Mouse (Mus musculus) stomach, postnatal 0 days (tissue): ENCODE results near the gene Tmem88. TPM values are rescaled to one million over a fixed set of nuclear protein-coding genes. Genes with fewer than 3 reads are reported as not detected.
A peak's percentile ranks its signal among the peaks of the same experiment; 100 is the strongest.

Experiments
- ATAC-seq: fragments of 200-750 bp; cut with Nextera tagmentation; 2 replicates; pipeline ENCODE4 v1.8.0; 2017; ENCODE audit not compliant: low FRiP score, low TSS enrichment
- DNase-seq: peaks from one replicate; pipeline ENCODE4 v3.0.0-alpha.2; 2016; ENCODE audit warnings: low spot score
- H3K27ac ChIP-seq: fragments of 300-500 bp; sonication (generic); replicated peaks from 2 replicates; pipeline ENCODE4 v1.5.1; 2014; ENCODE audit warnings: mild to moderate bottlenecking, control low read depth
- H3K27me3 ChIP-seq: fragments of 300-500 bp; sonication (generic); 2 replicates; pipeline ENCODE4 v1.6.1; 2014; ENCODE audit warnings: low read length; ENCODE audit not compliant: control insufficient read depth, insufficient read depth
- H3K36me3 ChIP-seq: fragments of 300-500 bp; sonication (generic); 2 replicates; pipeline ENCODE4 v1.6.1; 2014; ENCODE audit warnings: low read length, mixed read lengths; ENCODE audit not compliant: control insufficient read depth, insufficient read depth
- H3K4me1 ChIP-seq: fragments of 300-500 bp; sonication (generic); replicated peaks from 2 replicates; pipeline ENCODE4 v1.6.1; 2014; ENCODE audit warnings: antibody characterized with exemption; ENCODE audit not compliant: control insufficient read depth, insufficient read depth
- H3K4me2 ChIP-seq: fragments of 300-500 bp; sonication (generic); replicated peaks from 2 replicates; pipeline ENCODE4 v1.6.1; 2014; ENCODE audit warnings: low read depth, mild to moderate bottlenecking, control low read depth, moderate library complexity
- H3K4me3 ChIP-seq: fragments of 300-500 bp; sonication (generic); 2 replicates; pipeline ENCODE4 v1.5.1; 2014; ENCODE audit warnings: low read depth, low read length, control low read depth
- H3K9ac ChIP-seq: fragments of 300-500 bp; sonication (generic); 2 replicates; pipeline ENCODE4 v1.6.1; 2014; ENCODE audit warnings: mild to moderate bottlenecking, low read length, control low read depth, mixed read lengths
- H3K9me3 ChIP-seq: fragments of 300-500 bp; sonication (generic); 2 replicates; pipeline ENCODE4 v1.6.1; 2016; ENCODE audit warnings: low read length; ENCODE audit not compliant: control insufficient read depth
- CTCF ChIP-seq: IDR thresholded peaks from 2 replicates; pipeline ENCODE4 v1.5.1; 2016; ENCODE audit warnings: antibody characterized with exemption, low read depth, mild to moderate bottlenecking, moderate library complexity
- EP300 ChIP-seq: optimal IDR thresholded peaks from 2 replicates; pipeline ENCODE3; 2016; ENCODE audit warnings: antibody characterized with exemption
- WGBS: fragments of 180-500 bp; shearing (Covaris S2); extraction: QIAGEN DNeasy Blood & Tissue Kit; methylation state at CpG from one replicate; pipeline ENCODE4 v1.1.7; 2014; 5-methylcytosine and 5-hydroxymethylcytosine counted together
- polyA plus RNA-seq: library from polyadenylated mRNA; unstranded; fragments of >200 nt; fragmentation: Nextera tagmentation; extraction: Ambion mirVana; gene quantifications from 2 replicates; pipeline ENCODE4 v1.2.1, GENCODE M21; 2015

The Tmem88 gene
- polyA plus RNA-seq, 1 experiment from 2014 or later, result 17.8 TPM

DNA sequence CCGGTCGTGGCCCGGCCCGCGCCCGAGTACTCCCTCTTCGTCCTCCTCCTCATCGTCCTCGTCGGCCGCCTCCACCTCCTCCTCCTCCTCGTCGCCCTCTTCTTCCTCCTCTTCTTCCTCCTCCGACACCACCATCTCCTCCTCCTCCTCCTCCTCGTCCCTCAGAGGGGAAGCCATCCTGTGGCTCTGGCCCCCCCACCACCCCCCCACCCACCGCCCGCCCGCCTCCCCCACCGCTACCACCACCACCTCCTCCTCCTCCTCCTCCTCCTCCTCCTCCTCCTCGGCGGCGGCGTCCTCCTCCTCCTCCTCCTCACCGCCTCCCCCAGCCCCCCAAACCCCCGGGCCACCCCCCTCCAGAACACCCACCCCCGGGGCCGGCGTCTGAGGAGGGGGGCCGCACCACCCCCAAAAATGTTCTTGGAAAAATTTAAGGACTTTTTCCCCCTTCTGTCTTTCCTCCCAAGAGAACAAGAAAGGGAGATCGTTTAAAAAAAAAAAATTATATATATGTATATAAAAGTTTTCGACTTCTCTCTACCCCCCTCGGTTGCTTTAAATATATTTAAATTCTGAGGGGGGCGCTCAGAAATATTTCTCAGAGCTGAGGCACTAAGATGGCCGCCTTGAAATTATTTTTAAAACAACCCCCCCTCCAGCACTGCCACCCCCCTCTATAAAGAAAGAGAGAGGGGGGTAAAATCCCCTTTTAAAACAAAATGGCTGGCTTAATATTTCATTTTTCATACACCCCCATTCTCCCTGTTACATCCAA, 28.6 kb downstream of the Tmem88 start, which contains the start of gene Chd3:
Gene Chd3, minus strand, starts transcription at position 192 of the 775 bp plus-strand sequence.
- Histone ChIP-seq H3K4me2 (peak within 1 kb of the TSS; percentile 96), H3K27me3 (no peaks in the 10 kb centered on the region), H3K27ac (peak within 1 kb of the TSS; percentile 100), H3K9ac (peak within 1 kb of the TSS; percentile 99), H3K9me3 (no peaks in the 10 kb centered on the region), H3K36me3 (no peaks in the 10 kb centered on the region), H3K4me3 (peak within 1 kb of the TSS; percentile 98), H3K4me1 (peaks cover 22% of the 10 kb centered on the region)
- ATAC-seq (no peak), DNase-seq (no peak)
- TF ChIP-seq EP300, result no peak
- TF ChIP-seq CTCF, result no peak
- under 1% methylated on average over 19 of the region's 34 CpGs for WGBS

DNA sequence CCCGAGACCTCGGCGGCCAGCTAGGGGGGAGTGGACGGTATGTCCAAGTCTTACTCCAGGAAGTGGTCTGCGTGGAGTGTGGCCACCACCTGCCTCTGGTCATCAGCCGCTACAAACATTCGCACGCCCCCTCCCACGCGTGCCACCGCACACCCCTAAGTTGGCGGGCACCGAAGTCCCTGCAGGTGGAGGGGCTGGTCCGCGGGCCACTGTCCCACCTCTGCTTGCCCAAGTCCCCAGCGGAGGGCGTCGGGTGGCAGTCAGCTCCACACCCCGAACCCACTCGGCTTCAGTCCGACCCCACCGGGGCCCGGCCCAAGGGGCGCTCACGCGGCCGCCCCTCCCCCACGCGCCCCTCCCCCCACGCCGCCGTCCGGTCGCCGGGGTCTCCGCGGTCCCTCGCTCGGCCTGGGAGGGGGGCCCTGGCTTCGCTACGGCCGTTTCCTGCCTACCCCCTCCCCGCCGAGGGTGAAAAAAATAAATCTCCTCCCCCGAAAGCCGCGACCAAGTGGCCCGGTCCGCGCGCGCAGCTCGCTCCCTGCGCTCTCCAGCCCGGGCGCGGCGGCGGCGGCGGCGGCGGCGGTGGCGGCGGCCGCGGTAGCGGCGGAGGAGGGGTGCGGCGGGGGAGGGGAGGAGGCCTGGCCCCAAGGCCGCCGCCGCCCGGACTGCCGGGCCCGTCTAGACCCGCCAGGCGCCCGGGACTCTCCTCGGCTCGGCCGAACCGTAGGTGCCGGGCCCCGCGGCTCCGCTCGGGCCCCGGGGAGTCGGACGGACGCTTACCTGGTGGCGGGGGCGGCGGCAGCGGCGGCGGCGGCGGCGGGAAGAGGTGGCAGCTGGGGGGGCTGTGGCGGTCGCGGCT, 29.4 kb downstream of the Tmem88 start:
- H3K9ac ChIP-seq, result peak overlapping the region; percentile 99
- peaks cover 25% of the 10 kb centered on the region for H3K4me1 ChIP-seq
- H3K9me3 ChIP-seq, result no peaks in the 10 kb centered on the region
- TF ChIP-seq EP300 (no peak), CTCF (0 out of 2 replicates have a peak, but pooled peaks have one; percentile 1)
- no peak; the same call in 1 of the 2 replicates for ATAC-seq
- H3K27ac ChIP-seq, result peak overlapping the region; percentile 100
- 1% methylated on average over 37 of the region's 106 CpGs for WGBS
- no peaks in the 10 kb centered on the region for H3K27me3 ChIP-seq
- peak overlapping the region; percentile 96 for H3K4me2 ChIP-seq
- H3K36me3 ChIP-seq, result 0 out of 2 replicates have a peak, but pooled peaks cover under 1% of the 10 kb centered on the region
- H3K4me3 ChIP-seq, result peak overlapping the region; percentile 98
- DNase-seq, result peak; percentile 76

GRCm38 (mm10) chr11:69367616-69368355, 30.2 kb downstream of the Tmem88 start:
- DNase-seq (peak; percentile 45), ATAC-seq (no peak)
- no peaks in the 10 kb centered on the region for H3K27me3 ChIP-seq
- peak overlapping the region; percentile 96 for H3K4me2 ChIP-seq
- WGBS, result under 1% methylated on average over 22 of the region's 22 CpGs
- H3K27ac ChIP-seq, result peak overlapping the region; percentile 100
- no peaks in the 10 kb centered on the region for H3K9me3 ChIP-seq
- 0 out of 2 replicates have a peak, but pooled peaks cover 2% of the 10 kb centered on the region for H3K36me3 ChIP-seq
- peak overlapping the region; percentile 98 for H3K4me3 ChIP-seq
- peaks cover 25% of the 10 kb centered on the region for H3K4me1 ChIP-seq
- H3K9ac ChIP-seq, result peak overlapping the region; percentile 99
- TF ChIP-seq EP300 (no peak), CTCF (no peak)

DNA sequence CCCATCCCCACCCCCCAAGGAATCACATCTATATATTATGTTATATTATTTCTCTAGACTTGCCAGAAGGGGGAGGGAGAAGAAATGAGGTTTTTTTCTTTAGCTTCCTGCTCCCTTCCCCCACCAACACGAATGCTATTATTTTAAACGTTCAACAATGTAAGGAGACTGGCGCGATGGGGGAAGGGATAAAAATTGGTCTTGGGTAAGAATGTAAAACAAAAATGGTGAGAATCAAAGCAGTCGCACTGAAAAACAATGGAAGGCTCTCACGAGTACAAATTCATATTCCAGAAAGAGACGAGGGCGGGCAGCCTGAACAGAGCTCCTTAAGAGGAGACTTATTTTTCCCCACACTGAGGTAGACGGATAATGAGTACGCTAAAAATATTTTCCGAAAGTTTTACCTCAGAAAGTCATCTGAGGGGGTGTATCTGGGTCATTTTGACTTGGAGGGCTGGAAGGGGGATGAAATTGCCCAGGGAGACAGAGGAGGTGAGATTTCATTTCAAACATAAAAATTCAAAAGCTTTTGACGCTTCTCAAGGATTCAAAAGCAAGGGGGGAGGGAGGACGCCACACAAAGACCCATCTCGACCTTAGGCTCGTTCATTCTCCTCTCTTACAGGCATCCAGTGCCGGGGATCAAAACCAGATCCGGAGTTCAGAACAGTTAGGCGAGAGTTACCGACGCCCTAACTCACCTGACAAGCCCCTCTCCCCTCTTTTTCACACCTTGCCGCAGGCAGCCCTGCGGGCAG, 31.0 kb downstream of the Tmem88 start:
- peaks cover 25% of the 10 kb centered on the region for H3K4me1 ChIP-seq
- peak overlapping the region; percentile 96 for H3K4me2 ChIP-seq
- no peaks in the 10 kb centered on the region for H3K9me3 ChIP-seq
- H3K27ac ChIP-seq, result peak overlapping the region; percentile 100
- DNase-seq, result no peak
- ATAC-seq, result no peak; the same call in 1 of the 2 replicates
- WGBS, result under 1% methylated on average over 22 of the region's 22 CpGs
- H3K9ac ChIP-seq, result peak overlapping the region; percentile 99
- TF ChIP-seq CTCF, result peak; percentile 7; the same call in 1 of the 2 replicates
- TF ChIP-seq EP300, result peak; percentile 45
- H3K27me3 ChIP-seq, result no peaks in the 10 kb centered on the region
- H3K4me3 ChIP-seq, result peak overlapping the region; percentile 98
- 0 out of 2 replicates have a peak, but pooled peaks cover 3% of the 10 kb centered on the region for H3K36me3 ChIP-seq
